Mouse (Mus musculus): ENCODE results near the gene Kdelr2. TPM values are rescaled to one million over a fixed set of nuclear protein-coding genes. Genes with fewer than 3 reads are reported as not detected.

Gene Kdelr2
- total RNA-seq, 1 experiment = 172 TPM

GRCm38 (mm10) chr5:143469628-143470027 lies 66.0 kb downstream of the Kdelr2 start:
- peaks cover 0 to 3% of the 10 kb centered on the region in 2 experiments; a peak in 1 of 4 replicates for H3K4me1 ChIP-seq (ENCODE audit: control insufficient read depth in 2 of 2, insufficient read depth in 2 of 2, low read length in 2 of 2, poor library complexity in 1 of 2)
- H3K27ac ChIP-seq (ENCODE audit: insufficient read depth, low read depth, low read length, poor library complexity, severe bottlenecking) = no peak overlapping the region
- in situ Hi-C loops (cut with MboI; ENCODE audit: low sequenced_read_pairs in 2 of 2, unreplicated experiment in 2 of 2) = no loop called here
- H3K9me3 ChIP-seq (ENCODE audit: control insufficient read depth, insufficient read depth, low read depth, low read length) = no peaks in the 10 kb centered on the region
- DNase-seq (ENCODE audit: low read depth, low spot score) = no peak
- peaks cover under 1% of the 10 kb centered on the region; the same call in 1 of the 2 replicates for H3K36me3 ChIP-seq (ENCODE audit: control insufficient read depth, insufficient read depth, low read length, poor library complexity, severe bottlenecking)
- TF ChIP-seq HCFC1 (IDR thresholded peaks at IDR 0.05; ENCODE audit: borderline replicate concordance, insufficient read depth, low read length) (no peak), MAFK (IDR thresholded peaks at IDR 0.05; ENCODE audit: insufficient read depth, low read depth, low read length) (no peak), ZNF384 (IDR thresholded peaks at IDR 0.05; ENCODE audit: low read depth, low read length) (no peak), ZC3H11A (IDR thresholded peaks at IDR 0.05; ENCODE audit: borderline replicate concordance, low read depth, low read length) (no peak), CHD2 (IDR thresholded peaks at IDR 0.05; ENCODE audit: low read depth, low read length) (no peak)
- no peak overlapping the region for H3K9ac ChIP-seq (ENCODE audit: insufficient read depth, low read depth, low read length, poor library complexity, severe bottlenecking)
- no peak overlapping the region for H3K4me3 ChIP-seq (ENCODE audit: insufficient read depth in 1 of 2, low read depth in 1 of 2, low read length in 2 of 2, poor library complexity in 1 of 2, severe bottlenecking in 1 of 2)

- no peak for TF ChIP-seq CHD2 (IDR thresholded peaks at IDR 0.05; ENCODE audit: low read depth, low read length)
- no peak for TF ChIP-seq ZC3H11A (IDR thresholded peaks at IDR 0.05; ENCODE audit: borderline replicate concordance, low read depth, low read length)
- TF ChIP-seq ZNF384 (IDR thresholded peaks at IDR 0.05; ENCODE audit: low read depth, low read length) = no peak
- no peak for TF ChIP-seq HCFC1 (IDR thresholded peaks at IDR 0.05; ENCODE audit: borderline replicate concordance, insufficient read depth, low read length)
- TF ChIP-seq MAFK (IDR thresholded peaks at IDR 0.05; ENCODE audit: insufficient read depth, low read depth, low read length) = no peak
- no peak overlapping the region for H3K4me3 ChIP-seq (ENCODE audit: insufficient read depth in 1 of 2, low read depth in 1 of 2, low read length in 2 of 2, poor library complexity in 1 of 2, severe bottlenecking in 1 of 2)
- peaks cover 5% of the 10 kb centered on the region; the same call in 1 of the 2 replicates for H3K36me3 ChIP-seq (ENCODE audit: control insufficient read depth, insufficient read depth, low read length, poor library complexity, severe bottlenecking)
- H3K9ac ChIP-seq (ENCODE audit: insufficient read depth, low read depth, low read length, poor library complexity, severe bottlenecking) = no peak overlapping the region
- DNase-seq (ENCODE audit: low read depth, low spot score) = no peak
- H3K4me1 ChIP-seq (ENCODE audit: control insufficient read depth in 2 of 2, insufficient read depth in 2 of 2, low read length in 2 of 2, poor library complexity in 1 of 2) = peaks cover 0 to 3% of the 10 kb centered on the region in 2 experiments; a peak in 1 of 4 replicates
- H3K9me3 ChIP-seq (ENCODE audit: control insufficient read depth, insufficient read depth, low read depth, low read length) = no peaks in the 10 kb centered on the region
- in situ Hi-C loops (cut with MboI; ENCODE audit: low sequenced_read_pairs in 2 of 2, unreplicated experiment in 2 of 2) = no loop called here
- H3K27ac ChIP-seq (ENCODE audit: insufficient read depth, low read depth, low read length, poor library complexity, severe bottlenecking) = no peak overlapping the region
These were observed 67.0 kb downstream of the Kdelr2 start for GRCm38 (mm10) chr5:143470421-143471164.

- no peak overlapping the region for H3K27ac ChIP-seq (ENCODE audit: insufficient read depth, low read depth, low read length, poor library complexity, severe bottlenecking)
- in situ Hi-C loops (cut with MboI; ENCODE audit: low sequenced_read_pairs in 2 of 2, unreplicated experiment in 2 of 2) = no loop called here
- no peak for TF ChIP-seq CHD2 (IDR thresholded peaks at IDR 0.05; ENCODE audit: low read depth, low read length)
- TF ChIP-seq HCFC1 (IDR thresholded peaks at IDR 0.05; ENCODE audit: borderline replicate concordance, insufficient read depth, low read length) = no peak
- TF ChIP-seq ZNF384 (IDR thresholded peaks at IDR 0.05; ENCODE audit: low read depth, low read length) = no peak
- no peak for TF ChIP-seq ZC3H11A (IDR thresholded peaks at IDR 0.05; ENCODE audit: borderline replicate concordance, low read depth, low read length)
- no peak for TF ChIP-seq MAFK (IDR thresholded peaks at IDR 0.05; ENCODE audit: insufficient read depth, low read depth, low read length)
These were observed 67.5 kb downstream of the Kdelr2 start for GRCm38 (mm10) chr5:143471165-143471546.

More at GRCm38 (mm10) chr5:143471165-143471546, 67.5 kb downstream of the Kdelr2 start:
- no peak for DNase-seq (ENCODE audit: low read depth, low spot score)
- H3K36me3 ChIP-seq (ENCODE audit: control insufficient read depth, insufficient read depth, low read length, poor library complexity, severe bottlenecking) = peaks cover 5% of the 10 kb centered on the region; the same call in 1 of the 2 replicates
- H3K4me1 ChIP-seq (ENCODE audit: control insufficient read depth in 2 of 2, insufficient read depth in 2 of 2, low read length in 2 of 2, poor library complexity in 1 of 2) = peaks cover 0 to 3% of the 10 kb centered on the region in 2 experiments; a peak in 1 of 4 replicates
- no peaks in the 10 kb centered on the region for H3K9me3 ChIP-seq (ENCODE audit: control insufficient read depth, insufficient read depth, low read depth, low read length)
- no peak overlapping the region for H3K9ac ChIP-seq (ENCODE audit: insufficient read depth, low read depth, low read length, poor library complexity, severe bottlenecking)
- H3K4me3 ChIP-seq (ENCODE audit: insufficient read depth in 1 of 2, low read depth in 1 of 2, low read length in 2 of 2, poor library complexity in 1 of 2, severe bottlenecking in 1 of 2) = no peak overlapping the region

Other genes with a start within 250 kb of the Kdelr2 start
- gene Rbak, start 223.1 kb upstream of the Kdelr2 start, total RNA-seq (2012; rRNA removed) = 11.2 and 11.5 TPM in 2 replicates
- gene Spdye4b, start 222.8 kb upstream of the Kdelr2 start, total RNA-seq (2012; rRNA removed) = 0.45 and 0.48 TPM in 2 replicates
- not detected in 2 replicates for gene Spdye4a, start 176.9 kb upstream of the Kdelr2 start, total RNA-seq (2012; rRNA removed)
- 8.6 and 9.4 TPM in 2 replicates for gene Zfp12, start 168.7 kb upstream of the Kdelr2 start, total RNA-seq (2012; rRNA removed)
- gene Zfp316, start 133.8 kb upstream of the Kdelr2 start, total RNA-seq (2012; rRNA removed) = 1.6 and 2.7 TPM in 2 replicates
- 0.67 and 0.69 TPM in 2 replicates for gene Zfp853, start 110.2 kb upstream of the Kdelr2 start, total RNA-seq (2012; rRNA removed)
- gene E130309D02Rik, start 88.5 kb upstream of the Kdelr2 start, total RNA-seq (2012; rRNA removed) = 17.9 and 20.2 TPM in 2 replicates
- 27.7 and 29.3 TPM in 2 replicates for gene Zdhhc4, start 74.6 kb upstream of the Kdelr2 start, total RNA-seq (2012; rRNA removed)
- gene Grid2ip, start 46.5 kb upstream of the Kdelr2 start, total RNA-seq (2012; rRNA removed) = 0.16 and 0.58 TPM in 2 replicates
- 9.5 and 11.5 TPM in 2 replicates for gene Daglb, start 60.7 kb downstream of the Kdelr2 start, total RNA-seq (2012; rRNA removed)
- gene Rac1, start 124.2 kb downstream of the Kdelr2 start, total RNA-seq (2012; rRNA removed) = 90.3 and 122 TPM in 2 replicates
- 8.4 and 11.0 TPM in 2 replicates for gene Cyth3, start 218.6 kb downstream of the Kdelr2 start, total RNA-seq (2012; rRNA removed)

Data from ES-E14 (cell line).